Mouse (Mus musculus): Measurements from ENCODE around the gene Ace. TPM values are rescaled to one million over a fixed set of nuclear protein-coding genes. Genes with fewer than 3 reads are reported as not detected.

Gene Ace
- polyA plus RNA-seq, 1 experiment: 9.3 TPM

GRCm38 (mm10) chr11:105933746-105934145 lies 34.0 kb upstream of the Ace start:
- Histone ChIP-seq H3K4me3 (ENCODE audit: insufficient read depth, low read length) (no peak overlapping the region), H3K4me1 (ENCODE audit: control insufficient read depth, insufficient read depth, low read length) (peaks cover 2% of the 10 kb centered on the region; the same call in 1 of the 2 replicates), H3K27ac (ENCODE audit: insufficient read depth, low read length) (no peak overlapping the region)
- TF ChIP-seq CTCF (IDR thresholded peaks at IDR 0.05; ENCODE audit: extremely low read depth, insufficient read depth, low read length) (no peak), POLR2A (IDR thresholded peaks at IDR 0.05; ENCODE audit: extremely low read depth, insufficient read depth, low read length) (no peak)

GRCm38 (mm10) chr11:105934303-105934711 lies 33.4 kb upstream of the Ace start:
- H3K27ac ChIP-seq (ENCODE audit: insufficient read depth, low read length): no peak overlapping the region
- H3K4me1 ChIP-seq (ENCODE audit: control insufficient read depth, insufficient read depth, low read length): peaks cover 2% of the 10 kb centered on the region; the same call in 1 of the 2 replicates
- TF ChIP-seq POLR2A (IDR thresholded peaks at IDR 0.05; ENCODE audit: extremely low read depth, insufficient read depth, low read length) (no peak), CTCF (IDR thresholded peaks at IDR 0.05; ENCODE audit: extremely low read depth, insufficient read depth, low read length) (no peak)
- H3K4me3 ChIP-seq (ENCODE audit: insufficient read depth, low read length): no peak overlapping the region

- no peak for TF ChIP-seq CTCF (IDR thresholded peaks at IDR 0.05; ENCODE audit: extremely low read depth, insufficient read depth, low read length)
- no peak for TF ChIP-seq POLR2A (IDR thresholded peaks at IDR 0.05; ENCODE audit: extremely low read depth, insufficient read depth, low read length)
- H3K27ac ChIP-seq (ENCODE audit: insufficient read depth, low read length): no peak overlapping the region
- peaks cover 2% of the 10 kb centered on the region; the same call in 1 of the 2 replicates for H3K4me1 ChIP-seq (ENCODE audit: control insufficient read depth, insufficient read depth, low read length)
- H3K4me3 ChIP-seq (ENCODE audit: insufficient read depth, low read length): no peak overlapping the region
Measured at GRCm38 (mm10) chr11:105934816-105935215, 32.9 kb upstream of the Ace start.

GRCm38 (mm10) chr11:105935496-105935895 lies 32.2 kb upstream of the Ace start:
- no peak for TF ChIP-seq POLR2A (IDR thresholded peaks at IDR 0.05; ENCODE audit: extremely low read depth, insufficient read depth, low read length)
- TF ChIP-seq CTCF (IDR thresholded peaks at IDR 0.05; ENCODE audit: extremely low read depth, insufficient read depth, low read length): no peak
- peaks cover 2% of the 10 kb centered on the region; the same call in 1 of the 2 replicates for H3K4me1 ChIP-seq (ENCODE audit: control insufficient read depth, insufficient read depth, low read length)
- no peak overlapping the region for H3K27ac ChIP-seq (ENCODE audit: insufficient read depth, low read length)
- no peak overlapping the region for H3K4me3 ChIP-seq (ENCODE audit: insufficient read depth, low read length)

- H3K4me3 ChIP-seq (ENCODE audit: insufficient read depth, low read length): no peak overlapping the region
- H3K4me1 ChIP-seq (ENCODE audit: control insufficient read depth, insufficient read depth, low read length): peaks cover 2% of the 10 kb centered on the region; the same call in 1 of the 2 replicates
- H3K27ac ChIP-seq (ENCODE audit: insufficient read depth, low read length): no peak overlapping the region
- TF ChIP-seq CTCF (IDR thresholded peaks at IDR 0.05; ENCODE audit: extremely low read depth, insufficient read depth, low read length) (no peak), POLR2A (IDR thresholded peaks at IDR 0.05; ENCODE audit: extremely low read depth, insufficient read depth, low read length) (no peak)
Measured at GRCm38 (mm10) chr11:105936200-105936599, 31.5 kb upstream of the Ace start.

- TF ChIP-seq CTCF (IDR thresholded peaks at IDR 0.05; ENCODE audit: extremely low read depth, insufficient read depth, low read length) (no peak), POLR2A (IDR thresholded peaks at IDR 0.05; ENCODE audit: extremely low read depth, insufficient read depth, low read length) (no peak)
- Histone ChIP-seq H3K4me3 (ENCODE audit: insufficient read depth, low read length) (no peak overlapping the region), H3K27ac (ENCODE audit: insufficient read depth, low read length) (no peak overlapping the region), H3K4me1 (ENCODE audit: control insufficient read depth, insufficient read depth, low read length) (peaks cover 2% of the 10 kb centered on the region; the same call in 1 of the 2 replicates)
Measured at GRCm38 (mm10) chr11:105936974-105937373, 30.8 kb upstream of the Ace start.

- TF ChIP-seq CTCF (IDR thresholded peaks at IDR 0.05; ENCODE audit: extremely low read depth, insufficient read depth, low read length) (no peak), POLR2A (IDR thresholded peaks at IDR 0.05; ENCODE audit: extremely low read depth, insufficient read depth, low read length) (no peak)
- Histone ChIP-seq H3K4me1 (ENCODE audit: control insufficient read depth, insufficient read depth, low read length) (peaks cover 2% of the 10 kb centered on the region; the same call in 1 of the 2 replicates), H3K4me3 (ENCODE audit: insufficient read depth, low read length) (no peak overlapping the region), H3K27ac (ENCODE audit: insufficient read depth, low read length) (no peak overlapping the region)
Measured at GRCm38 (mm10) chr11:105938771-105939170, 29.0 kb upstream of the Ace start.

- Histone ChIP-seq H3K27ac (ENCODE audit: insufficient read depth, low read length) (no peak overlapping the region), H3K4me1 (ENCODE audit: control insufficient read depth, insufficient read depth, low read length) (no peaks in the 10 kb centered on the region), H3K4me3 (ENCODE audit: insufficient read depth, low read length) (no peak overlapping the region)
- TF ChIP-seq POLR2A (IDR thresholded peaks at IDR 0.05; ENCODE audit: extremely low read depth, insufficient read depth, low read length) (no peak), CTCF (IDR thresholded peaks at IDR 0.05; ENCODE audit: extremely low read depth, insufficient read depth, low read length) (no peak)
Measured at GRCm38 (mm10) chr11:105941973-105942372, 25.8 kb upstream of the Ace start.

- no peak for TF ChIP-seq POLR2A (IDR thresholded peaks at IDR 0.05; ENCODE audit: extremely low read depth, insufficient read depth, low read length)
- TF ChIP-seq CTCF (IDR thresholded peaks at IDR 0.05; ENCODE audit: extremely low read depth, insufficient read depth, low read length): no peak
- H3K4me3 ChIP-seq (ENCODE audit: insufficient read depth, low read length): peak overlapping the region; percentile 61
- H3K27ac ChIP-seq (ENCODE audit: insufficient read depth, low read length): peak overlapping the region; percentile 70; the same call in 1 of the 2 replicates
- H3K4me1 ChIP-seq (ENCODE audit: control insufficient read depth, insufficient read depth, low read length): no peaks in the 10 kb centered on the region
Measured at GRCm38 (mm10) chr11:105943133-105944102, 24.3 kb upstream of the Ace start.

Measured in cortical plate, adult 2 months (tissue).